Mouse (Mus musculus) gastrocnemius, adult 8-10 months (tissue): ENCODE data around the gene Nop2. TPM values are rescaled to one million over a fixed set of nuclear protein-coding genes. Genes with fewer than 3 reads are reported as not detected.
"Not testable (repeated sequence)": the region's sequence is repeated elsewhere in the genome, so short reads cannot be mapped to it uniquely, and the experiment has no call there.

ENCODE experiments used
- DNase-seq, 2 experiments: peaks; one replicate each; pipeline ENCODE4 v3.0.0; 2022; ENCODE audit warnings: low spot score in 2 of 2
- total RNA-seq, 4 experiments: library from RNA; stranded (reverse); gene quantifications; 2 replicates each; pipeline ENCODE4 v1.2.4; 2022

Gene Nop2
- total RNA-seq, 4 experiments from 2014 or later = 16.3 to 21.1 (median 19.0) TPM

DNA sequence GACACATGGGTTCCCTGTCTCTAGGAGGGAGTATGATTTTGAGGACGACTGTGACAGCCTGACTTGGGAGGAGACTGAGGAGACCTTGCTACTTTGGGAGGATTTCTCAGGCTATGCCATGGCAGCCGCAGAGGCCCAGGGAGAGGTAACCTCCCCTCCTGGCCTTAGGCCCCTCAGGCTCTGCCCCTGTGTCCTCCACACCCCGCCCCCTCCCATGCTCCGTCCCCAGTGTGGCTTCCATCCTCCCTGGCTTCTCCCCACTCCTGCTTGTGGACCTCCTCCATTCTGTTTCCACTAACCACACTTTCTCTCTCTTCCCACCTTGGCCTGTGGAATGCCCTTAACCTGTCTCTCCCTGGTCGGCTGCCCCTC is 21.3 kb downstream of the Nop2 start:
- no peak for DNase-seq

DNA sequence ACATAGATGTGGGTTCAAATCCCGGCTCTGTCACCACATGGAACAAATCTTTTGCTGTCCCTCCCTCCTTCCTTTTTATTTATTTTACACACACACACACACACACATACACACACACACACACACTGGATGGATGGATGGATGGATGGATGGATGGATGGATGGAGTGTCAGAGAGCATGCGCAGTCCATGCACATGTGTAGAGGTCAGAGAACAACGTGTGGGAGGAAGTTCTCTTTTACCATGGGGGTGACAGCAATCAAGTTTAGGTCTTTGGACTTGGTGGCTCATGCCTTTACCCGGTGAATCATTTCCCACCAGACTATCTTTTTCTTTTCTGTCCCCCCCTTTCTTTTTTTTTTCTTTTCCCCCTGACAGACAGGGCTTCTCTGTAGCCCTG is 22.0 kb downstream of the Nop2 start:
- no peak for DNase-seq

DNA sequence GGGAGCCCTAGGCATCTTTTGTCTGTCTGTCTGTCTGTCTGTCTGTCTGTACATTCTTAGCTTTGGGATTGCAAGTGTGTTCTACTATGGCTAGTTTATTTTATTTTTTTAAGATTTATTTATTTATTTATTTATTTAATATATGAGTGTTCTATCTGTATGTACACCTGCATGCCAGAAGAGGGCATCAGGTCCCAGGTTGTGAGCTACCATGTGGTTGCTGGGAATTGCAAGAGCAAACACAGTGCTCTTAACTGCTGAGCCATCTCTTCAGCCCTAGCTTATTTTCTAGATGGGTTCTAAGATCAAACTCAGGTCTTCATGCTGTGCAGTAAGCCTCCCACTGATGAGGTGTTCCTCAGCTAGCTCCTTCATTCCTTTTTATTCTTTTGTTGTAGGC is 22.8 kb downstream of the Nop2 start:
- no peak for DNase-seq

DNA sequence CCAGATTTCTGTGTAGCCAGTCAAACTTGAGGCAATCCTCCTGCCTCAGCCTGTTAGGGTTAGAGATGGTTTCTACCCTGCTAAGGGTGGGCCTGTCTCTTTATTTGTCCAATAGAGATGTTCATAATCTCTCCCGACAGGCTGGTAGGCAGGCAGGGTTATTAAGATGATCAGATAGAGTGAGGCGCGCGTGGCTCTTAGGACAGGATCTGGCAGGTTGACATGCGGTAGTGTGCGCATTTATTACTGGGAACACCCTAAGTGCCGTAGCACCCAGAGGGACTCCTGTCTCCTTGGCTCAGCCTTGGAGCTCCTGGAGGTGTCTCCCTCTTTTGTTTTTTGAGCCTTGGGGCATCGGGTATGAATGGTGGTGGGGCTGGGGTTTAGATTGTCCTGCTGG is 23.6 kb downstream of the Nop2 start:
- no peak for DNase-seq

DNA sequence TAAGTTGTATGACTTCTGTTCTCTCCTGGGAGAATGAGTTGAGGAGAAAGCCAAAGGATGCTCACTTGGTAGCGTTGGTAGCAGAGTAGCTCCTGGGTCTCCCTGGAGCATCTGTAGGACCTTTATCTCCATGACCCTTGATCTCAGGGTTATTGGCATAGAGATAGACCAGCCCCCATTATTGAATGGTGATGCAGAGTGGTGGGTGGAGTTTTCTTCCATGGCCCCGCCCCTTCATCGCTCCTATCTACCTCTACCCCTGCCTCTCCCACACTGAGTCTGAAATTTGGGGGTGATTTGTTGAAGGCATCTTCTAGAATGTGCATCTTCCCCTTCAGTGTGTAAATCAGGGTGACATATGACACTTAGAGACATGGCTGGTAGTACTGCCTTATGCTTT is 24.8 kb downstream of the Nop2 start:
- no peak for DNase-seq

DNA sequence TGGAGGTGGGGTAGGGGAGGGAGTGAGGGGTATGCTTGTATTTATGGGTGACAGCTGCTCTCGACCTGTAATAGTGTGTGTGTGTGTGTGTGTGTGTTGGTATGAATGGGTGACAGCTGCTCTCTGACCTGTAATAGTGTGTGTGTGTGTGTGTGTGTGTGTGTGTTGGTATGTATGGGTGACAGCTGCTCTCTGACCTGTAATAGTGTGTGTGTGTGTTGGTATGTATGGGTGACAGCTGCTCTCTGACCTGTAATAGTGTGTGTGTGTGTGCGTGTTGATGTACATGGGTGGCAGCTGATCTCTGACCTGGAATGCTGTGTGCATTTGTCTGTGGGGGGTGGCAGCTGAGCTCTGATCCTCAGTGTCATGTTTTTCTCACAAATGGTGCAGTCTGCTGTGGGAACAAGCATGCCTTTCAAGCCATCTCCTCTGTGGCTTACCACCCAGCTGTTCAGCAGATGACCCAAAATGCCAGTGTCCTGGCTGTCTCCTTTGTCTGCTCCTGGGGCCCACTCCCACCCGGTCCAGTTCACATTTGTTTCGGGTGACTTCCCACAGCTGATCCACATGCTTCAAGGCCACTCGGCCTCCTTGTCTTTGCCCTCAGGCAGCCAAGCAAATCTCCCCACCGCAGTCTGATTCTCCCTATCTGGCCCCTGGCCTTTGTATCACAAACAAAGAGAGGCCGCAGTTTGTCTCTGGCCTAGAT is 25.4 kb downstream of the Nop2 start:
- DNase-seq = no peak

DNA sequence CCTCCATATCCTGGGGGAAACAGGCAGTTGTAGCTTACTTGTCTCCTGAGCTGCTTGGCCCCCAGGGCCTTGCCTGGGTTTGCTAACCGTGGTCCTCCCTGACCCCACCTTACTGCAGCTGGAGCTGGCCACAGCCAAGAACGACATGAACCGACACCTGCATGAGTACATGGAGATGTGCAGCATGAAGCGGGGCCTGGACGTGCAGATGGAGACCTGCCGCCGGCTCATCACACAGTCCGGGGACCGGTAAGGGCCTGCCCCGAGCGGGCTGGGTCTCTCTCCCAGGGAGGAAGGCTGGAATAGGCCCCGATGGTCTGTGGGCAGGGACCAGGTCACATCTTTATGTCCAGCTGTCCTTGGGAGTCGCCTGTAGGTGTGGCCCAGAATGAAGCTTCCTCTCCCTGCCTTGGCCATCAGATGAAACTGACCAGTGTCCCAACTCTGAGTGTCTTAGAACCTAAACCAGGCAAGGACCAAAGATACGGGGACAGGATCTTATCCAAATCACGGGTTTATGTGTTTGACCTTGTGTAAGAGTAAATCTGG is 27.3 kb downstream of the Nop2 start:
- no peak for DNase-seq

DNA sequence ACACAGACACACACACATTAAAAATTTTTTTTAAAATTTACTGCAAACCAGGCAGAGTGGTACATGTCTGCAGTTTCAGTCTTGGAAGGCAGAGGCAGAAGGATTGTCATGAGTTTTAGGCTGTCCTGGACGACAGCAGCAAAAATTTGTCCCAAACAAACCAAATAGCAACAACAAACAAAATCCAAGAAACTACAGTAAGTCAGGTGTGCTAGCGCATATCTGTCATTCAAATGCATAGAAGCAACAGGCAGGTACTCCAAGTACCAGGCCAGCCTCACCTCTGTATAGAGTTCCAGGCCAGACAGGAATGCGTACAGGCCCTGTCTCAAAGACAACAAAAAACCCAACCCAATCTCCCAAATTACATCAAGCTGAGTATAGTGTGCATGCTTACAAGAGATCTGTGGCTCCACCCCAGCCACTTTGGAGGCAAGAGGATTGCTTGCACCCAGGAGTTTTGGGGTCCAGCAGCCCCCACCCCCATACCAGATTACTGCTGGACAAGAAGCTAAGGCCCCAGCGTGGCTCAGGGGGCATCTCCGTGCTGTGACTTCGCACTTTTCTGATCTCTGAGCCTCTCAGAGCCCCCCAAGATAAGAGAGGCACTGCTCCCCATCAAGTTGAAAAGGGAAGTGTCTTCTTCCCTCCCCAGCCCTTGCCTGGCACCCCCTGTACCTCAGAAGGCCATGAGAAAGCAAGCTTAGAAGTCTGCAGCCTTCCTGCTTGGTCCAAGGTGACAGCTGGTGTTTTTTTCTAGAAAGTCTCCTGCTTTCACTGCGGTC is 28.3 kb downstream of the Nop2 start:
- no peak for DNase-seq

DNA sequence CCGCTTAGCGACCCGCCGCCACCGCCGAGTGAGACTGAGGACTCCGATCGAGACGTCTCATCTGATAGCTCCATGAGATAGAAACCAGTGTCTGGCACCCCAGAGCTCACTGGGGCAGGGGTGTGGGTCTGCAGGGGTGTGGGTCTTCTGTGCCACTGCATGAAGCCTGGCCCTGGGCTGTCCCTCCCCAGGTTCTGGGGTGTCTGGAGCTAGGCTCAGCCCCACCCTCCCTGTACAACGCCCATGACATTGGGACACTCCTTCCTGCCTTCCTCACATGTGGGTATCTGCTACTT is 28.8 kb downstream of the Nop2 start:
- DNase-seq = no peak

DNA sequence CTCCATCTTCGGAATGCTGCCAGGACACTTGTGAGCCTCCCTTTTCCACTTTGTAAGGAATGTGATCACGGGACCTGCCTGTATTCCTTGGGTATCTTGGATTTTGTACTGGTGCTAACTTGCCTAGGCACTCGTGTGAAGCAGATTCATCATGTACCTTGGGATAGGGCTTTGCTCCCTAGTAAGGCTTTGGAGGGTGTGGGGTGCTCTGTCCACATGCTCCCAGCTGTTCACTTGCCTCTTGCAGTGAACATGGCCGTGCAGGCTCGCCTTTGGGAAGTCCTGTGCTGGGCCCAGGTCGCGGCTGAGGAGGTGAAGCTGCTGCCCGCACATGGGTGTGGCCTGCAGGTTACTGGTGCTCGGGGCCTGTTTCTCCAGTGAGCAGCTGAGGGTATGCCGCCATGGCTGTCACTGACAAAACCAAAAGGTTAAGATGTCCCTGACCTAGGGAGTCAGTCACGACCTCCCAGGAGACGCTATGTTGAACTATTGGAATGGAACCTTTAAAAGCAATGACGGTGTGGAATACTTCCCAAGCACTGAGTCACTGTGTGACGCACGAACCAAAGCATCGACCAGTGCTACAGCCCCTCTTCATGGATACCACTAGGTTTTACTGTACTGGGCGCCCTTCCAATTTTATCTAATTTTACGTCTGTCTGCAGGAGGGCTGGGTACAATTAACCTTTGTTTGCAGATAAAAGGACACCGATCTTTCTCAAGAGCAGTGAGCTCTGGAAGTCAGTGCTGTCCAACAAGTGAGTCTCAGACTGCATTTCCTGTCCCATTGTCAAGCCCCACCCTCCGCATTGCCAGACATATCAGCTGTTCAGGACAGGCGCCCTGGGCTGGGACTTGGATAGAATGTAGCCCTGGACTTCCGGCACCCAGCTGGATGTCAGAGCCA is 29.4 kb downstream of the Nop2 start:
- DNase-seq = peak; percentile 51 to 72

DNA sequence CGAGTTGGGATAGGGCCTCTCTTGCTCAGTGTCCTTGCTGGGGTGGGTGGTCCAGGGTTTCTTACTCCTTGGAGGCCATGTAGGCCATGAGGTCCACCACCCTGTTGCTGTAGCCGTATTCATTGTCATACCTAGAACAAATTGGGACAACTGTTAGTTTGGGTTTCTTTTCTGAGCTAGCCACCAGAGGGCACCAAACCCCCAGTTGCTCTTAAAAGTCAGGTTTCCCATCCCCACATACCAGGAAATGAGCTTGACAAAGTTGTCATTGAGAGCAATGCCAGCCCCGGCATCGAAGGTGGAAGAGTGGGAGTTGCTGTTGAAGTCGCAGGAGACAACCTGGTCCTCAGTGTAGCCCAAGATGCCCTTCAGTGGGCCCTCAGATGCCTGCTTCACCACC is 30.3 kb downstream of the Nop2 start:
- DNase-seq = not testable (repeated sequence)

DNA sequence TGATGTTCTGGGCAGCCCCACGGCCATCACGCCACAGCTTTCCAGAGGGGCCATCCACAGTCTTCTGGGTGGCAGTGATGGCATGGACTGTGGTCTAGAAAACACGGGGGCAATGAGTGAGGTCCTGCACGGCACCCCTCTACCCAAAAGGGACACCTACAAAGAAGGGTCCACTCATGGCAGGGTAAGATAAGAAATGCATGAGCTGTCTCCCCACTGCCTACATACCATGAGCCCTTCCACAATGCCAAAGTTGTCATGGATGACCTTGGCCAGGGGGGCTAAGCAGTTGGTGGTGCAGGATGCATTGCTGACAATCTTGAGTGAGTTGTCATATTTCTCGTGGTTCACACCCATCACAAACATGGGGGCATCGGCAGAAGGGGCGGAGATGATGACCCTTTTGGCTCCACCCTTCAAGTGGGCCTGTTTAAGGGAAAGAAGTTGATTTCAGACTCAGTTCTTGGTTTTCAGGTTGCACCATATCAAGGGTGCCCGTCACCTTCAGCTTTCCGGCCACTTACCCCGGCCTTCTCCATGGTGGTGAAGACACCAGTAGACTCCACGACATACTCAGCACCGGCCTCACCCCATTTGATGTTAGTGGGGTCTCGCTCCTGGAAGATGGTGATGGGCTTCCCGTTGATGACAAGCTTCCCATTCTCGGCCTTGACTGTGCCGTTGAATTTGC is 31.1 kb downstream of the Nop2 start:
- DNase-seq = not testable (repeated sequence)

DNA sequence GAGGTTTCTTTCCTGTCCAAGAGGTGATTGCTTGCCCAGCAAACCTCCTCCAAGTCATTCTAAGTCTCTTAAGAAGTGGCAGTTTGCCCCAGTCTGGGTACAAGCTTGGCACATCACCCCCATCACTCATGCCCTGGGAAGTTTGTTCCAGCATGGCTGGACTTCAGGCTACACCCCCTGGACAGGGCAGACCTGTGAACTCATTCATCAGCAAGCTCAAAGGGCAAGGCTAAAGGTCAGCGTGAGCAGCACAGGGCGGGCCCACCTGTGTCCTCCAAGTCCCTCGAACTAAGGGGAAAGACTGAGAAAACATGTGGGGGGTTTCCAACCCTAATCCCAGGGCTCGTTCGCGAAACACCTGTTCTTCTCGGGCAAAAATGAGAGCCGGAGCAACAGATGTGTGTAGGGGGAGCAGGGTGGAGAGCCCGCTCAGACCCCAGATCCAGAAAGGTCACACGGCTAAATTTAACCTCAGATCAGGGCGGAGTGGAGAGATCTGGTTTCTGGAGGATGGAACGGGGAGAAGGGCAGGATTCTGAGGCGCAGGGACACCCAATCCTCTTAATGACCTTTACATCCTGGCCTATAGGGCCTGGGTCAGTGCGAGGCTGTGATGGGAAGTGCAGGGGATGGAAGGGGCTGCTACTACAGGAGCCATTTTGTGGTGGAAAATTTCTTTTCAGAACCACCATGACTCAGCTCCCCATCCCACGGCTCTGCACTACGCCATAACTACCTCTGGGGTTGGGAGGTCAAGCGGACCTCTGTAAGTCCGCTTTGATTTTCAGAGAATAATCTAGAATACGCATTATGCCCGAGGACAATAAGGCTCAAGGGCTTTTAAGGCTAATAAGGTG is 32.3 kb downstream of the Nop2 start:
- DNase-seq = peak; percentile 67 to 79

DNA sequence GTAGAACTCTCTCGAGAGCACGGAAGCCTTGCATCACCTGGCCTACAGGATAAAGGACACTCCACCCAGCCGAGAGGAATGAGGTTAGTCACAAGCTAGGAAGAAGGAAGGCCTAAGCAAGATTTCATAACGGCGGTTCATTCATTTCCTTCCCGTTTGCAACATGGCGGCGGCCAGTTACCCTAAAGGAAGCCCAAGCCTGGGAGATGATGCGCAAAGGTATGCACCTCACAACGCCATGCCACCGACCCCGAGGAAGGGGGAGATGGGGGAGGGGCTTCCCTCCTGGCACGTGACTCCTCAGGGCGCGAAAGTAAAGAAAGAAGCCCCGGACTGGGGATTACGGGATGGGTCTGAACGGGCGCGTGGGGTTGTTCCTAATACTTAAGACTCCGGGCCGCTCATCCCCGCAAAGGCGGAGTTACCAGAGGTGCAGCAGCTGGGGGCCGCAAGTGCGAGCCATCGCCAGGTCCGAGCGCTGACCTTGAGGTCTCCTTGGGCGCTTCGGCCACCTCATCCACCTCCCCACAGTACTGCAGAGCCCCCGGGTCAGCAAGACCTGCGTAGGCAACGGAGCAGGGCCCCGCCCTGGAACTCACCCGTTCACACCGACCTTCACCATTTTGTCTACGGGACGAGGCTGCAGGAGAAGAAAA is 33.1 kb downstream of the Nop2 start:
- DNase-seq = peak; percentile 62 to 70

DNA sequence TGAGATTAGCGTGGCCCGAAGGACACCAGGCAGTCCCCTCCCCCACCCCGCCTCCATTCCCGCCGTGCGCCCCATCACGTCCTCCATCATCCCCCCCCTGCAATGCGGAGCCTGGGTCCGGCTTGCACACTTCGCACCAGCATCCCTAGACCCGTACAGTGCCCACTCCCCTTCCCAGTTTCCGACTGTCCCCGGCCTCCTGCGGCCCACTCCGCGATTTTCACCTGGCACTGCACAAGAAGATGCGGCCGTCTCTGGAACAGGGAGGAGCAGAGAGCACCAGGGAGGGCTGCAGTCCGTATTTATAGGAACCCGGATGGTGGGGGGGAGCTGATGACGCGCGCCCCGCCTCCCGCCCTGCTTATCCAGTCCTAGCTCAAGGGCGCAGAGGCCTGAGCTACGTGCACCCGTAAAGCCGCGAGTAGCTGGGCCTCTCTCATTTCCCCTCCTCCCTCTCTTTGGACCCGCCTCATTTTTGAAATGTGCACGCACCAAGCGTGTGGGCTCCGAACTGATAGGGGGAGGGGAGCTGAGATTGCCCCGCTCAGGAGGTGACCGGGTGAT is 33.7 kb downstream of the Nop2 start:
- peak; percentile 98 for DNase-seq

DNA sequence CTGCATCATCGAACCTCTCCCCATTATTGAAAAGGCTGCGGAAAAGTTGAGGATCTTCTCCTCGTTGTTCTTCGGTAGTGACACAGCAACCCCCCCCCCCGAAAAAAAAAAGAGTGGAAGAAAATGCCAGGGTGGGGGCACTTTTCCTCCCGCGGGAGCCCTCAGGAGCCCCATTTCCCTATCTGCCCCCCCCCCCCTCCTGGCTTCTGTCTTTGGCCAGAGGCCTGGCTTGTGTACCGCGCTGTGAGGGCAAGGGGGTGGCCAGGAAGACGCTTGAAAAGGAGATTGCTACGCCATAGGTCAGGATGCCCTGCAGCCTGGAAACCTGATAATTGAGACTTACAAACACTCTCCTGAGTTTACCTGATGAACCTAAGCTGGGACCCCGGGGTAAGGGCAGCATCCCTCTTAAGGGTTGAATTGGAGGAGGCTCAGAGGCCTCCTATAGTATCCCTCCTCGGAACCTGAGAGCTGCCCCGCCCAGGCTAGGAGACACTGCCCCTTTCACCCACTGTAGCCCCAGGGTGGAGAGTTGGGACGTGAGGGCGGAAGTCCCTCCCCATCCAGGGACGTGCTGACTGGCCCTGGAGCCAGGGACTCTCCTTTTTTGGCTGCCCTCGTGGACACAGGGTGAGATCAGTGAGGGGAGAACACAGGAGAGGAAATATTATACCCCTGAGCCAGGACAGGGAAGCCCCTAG is 34.5 kb downstream of the Nop2 start, which contains the start of gene Gapdh:
Gene Gapdh (minus strand): TSS at position 417 of the 701 bp plus-strand sequence.
- DNase-seq = peak; percentile 91 to 92

DNA sequence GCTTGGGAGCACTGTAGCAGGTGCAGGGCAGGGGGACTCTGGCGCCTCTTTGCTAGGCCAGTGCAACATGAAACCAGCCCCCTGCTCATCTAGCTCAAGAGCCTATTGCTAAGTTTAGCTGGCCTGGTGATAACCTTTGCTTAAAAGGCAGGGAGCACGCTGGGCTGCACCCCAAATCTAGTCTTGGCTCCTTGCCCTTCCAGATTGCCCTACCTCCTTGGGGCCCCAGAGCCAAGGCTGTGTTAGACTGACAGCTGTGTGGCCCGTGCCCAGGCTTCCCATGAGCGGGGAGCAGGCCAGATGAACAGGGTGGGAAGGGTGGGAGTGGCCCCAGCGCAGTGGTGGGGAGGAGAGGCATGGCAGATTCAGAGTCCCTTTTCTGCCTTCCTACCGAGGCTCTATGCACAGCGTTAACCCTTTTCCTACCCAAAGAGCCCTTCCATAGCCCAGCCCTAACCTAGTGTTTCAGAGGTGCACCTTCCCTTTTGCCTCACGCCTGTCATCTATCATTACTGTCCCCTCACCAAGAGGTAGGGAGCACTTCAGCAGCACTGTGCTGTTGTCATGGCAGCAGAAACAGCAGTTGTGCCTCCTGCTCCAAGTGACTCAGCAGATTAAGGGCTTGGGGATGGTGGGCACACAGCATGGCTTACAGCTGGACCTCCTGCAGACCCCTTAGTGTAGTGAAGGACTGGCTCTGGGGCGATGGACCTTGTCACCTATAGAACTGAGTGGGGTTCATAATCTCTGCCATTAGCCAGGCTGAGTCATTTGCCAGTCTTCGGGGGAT is 35.3 kb downstream of the Nop2 start:
- peak; percentile 73 to 90 for DNase-seq

DNA sequence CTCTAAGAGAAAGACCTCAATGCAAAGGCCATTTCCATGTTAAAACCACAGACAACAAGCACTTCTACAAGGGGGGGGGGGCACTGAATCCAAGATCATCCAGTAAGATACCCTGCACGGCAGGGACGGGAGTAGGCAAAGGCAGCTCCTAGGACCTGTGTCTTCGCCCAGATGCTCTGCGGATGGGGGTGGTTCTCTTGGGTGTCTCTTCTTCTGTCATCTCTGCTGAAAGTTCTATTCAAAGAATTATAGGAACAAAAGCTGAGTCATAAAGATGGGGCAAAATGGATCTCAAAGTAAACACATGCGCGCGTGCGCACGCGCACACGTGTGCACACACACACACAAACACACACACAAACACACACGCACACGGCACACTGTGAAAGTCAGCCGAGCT is 36.4 kb downstream of the Nop2 start:
- DNase-seq = no peak
